Mouse (Mus musculus): ENCODE measurements around the gene Dtd2. TPM values are rescaled to one million over a fixed set of nuclear protein-coding genes. Genes with fewer than 3 reads are reported as not detected.
A peak's percentile ranks its signal among the peaks of the same experiment; 100 is the strongest.

Gene Dtd2
- polyA plus RNA-seq, 1 experiment from 2014 or later = 34.5 TPM

DNA sequence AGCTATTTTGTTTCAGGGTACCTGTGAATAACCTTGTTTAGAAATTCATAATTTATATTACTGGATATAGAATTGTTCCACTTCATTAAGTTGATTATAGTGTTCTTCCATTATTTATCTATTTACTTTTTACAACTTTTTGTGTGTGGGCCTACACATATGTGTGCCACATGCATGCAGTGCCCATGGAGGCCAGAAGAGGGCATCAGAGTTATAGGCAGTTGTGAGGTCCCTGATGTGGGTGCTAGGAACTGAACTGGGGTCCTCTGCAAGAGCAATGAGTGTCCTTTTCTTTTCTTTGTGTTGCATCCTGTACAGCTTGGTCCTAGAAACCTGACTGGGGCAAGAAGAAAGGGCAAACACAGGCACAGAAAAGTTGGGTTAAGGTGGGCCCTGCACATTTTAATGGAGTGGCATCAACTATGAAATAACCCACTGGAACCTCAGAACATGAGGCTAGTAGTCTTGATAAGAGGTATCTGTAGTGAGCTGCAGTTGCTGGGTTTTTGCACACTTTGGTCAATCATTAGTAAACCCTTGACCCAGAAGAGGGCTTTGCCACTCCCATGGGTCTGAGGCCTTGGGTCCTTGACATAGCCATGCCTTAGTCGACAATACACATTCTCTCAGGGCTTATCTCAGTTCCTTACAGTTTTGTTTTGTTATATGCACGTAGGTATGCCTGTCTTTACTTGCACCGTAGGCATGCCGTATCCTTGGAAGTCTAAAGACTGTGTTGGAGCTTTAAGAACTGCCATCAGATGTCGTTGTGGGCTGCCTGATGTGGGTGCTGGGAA lies 33.8 kb downstream of the Dtd2 start:
- Histone ChIP-seq H3K9ac (ENCODE audit: low read depth, low read length) (no peak overlapping the region), H3K4me2 (ENCODE audit: low read length) (no peak overlapping the region), H3K27me3 (ENCODE audit: insufficient read depth, low read length) (no peaks in the 10 kb centered on the region), H3K9me3 (replicated peaks; ENCODE audit: low read length) (no peaks in the 10 kb centered on the region), H3K27ac (no peak overlapping the region), H3K4me3 (replicated peaks; ENCODE audit: low read depth, low read length) (no peak overlapping the region), H3K36me3 (ENCODE audit: insufficient read depth, low read length) (no peaks in the 10 kb centered on the region), H3K4me1 (replicated peaks; ENCODE audit: insufficient read depth, low read length) (no peaks in the 10 kb centered on the region; the same call in 1 of the 2 replicates)
- 90% methylated on average over 5 of the region's 5 CpGs for WGBS
- DNase-seq (ENCODE audit: low spot score) = no peak
- no peak for ATAC-seq (replicated peaks; ENCODE audit: low FRiP score, low read depth)
- peak; percentile 48 for TF ChIP-seq CTCF (IDR thresholded peaks at IDR 0.05; ENCODE audit: low read depth)

DNA sequence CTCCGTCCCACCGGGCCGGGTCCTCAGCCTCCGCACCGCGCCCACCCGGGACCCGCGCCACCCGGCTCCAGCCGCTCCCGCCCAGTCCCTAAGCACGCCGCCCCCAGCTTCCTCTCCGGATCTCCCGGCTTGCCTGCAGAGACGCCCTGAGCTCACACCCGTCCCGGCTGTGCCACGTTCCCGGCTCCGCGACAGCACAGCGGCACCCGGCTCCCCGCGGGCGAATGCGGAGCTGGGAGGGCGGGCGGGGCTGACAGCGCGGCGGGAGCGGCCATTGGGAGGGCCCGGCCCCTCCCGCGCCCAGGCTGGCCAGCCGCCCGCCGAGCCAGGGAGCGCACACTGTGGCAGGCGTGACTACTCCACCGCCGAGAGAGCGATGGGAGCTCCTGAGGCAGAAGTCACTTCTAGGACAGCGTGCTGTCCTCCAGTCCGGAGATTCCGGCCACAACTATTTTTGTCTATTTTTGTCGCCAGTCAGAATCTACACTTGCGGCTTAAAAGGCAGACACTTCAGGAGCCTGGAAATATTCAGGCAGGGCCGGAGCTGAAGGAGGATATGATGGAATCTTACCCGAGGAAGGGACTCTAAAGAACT lies 35.1 kb downstream of the Dtd2 start, which contains the start of gene Heatr5a:
Gene Heatr5a, minus strand, starts transcription at position 252 of the 595 bp plus-strand sequence.
- peak; percentile 98 for ATAC-seq (replicated peaks; ENCODE audit: low FRiP score, low read depth)
- Histone ChIP-seq H3K27me3 (ENCODE audit: insufficient read depth, low read length) (no peaks in the 10 kb centered on the region), H3K4me2 (ENCODE audit: low read length) (peak within 1 kb of the TSS; percentile 71), H3K9ac (ENCODE audit: low read depth, low read length) (peak within 1 kb of the TSS; percentile 93), H3K36me3 (ENCODE audit: insufficient read depth, low read length) (no peaks in the 10 kb centered on the region), H3K4me1 (replicated peaks; ENCODE audit: insufficient read depth, low read length) (no peaks in the 10 kb centered on the region; the same call in 1 of the 2 replicates), H3K27ac (peak within 1 kb of the TSS; percentile 90), H3K4me3 (replicated peaks; ENCODE audit: low read depth, low read length) (peak within 1 kb of the TSS; percentile 96), H3K9me3 (replicated peaks; ENCODE audit: low read length) (no peaks in the 10 kb centered on the region)
- WGBS = under 1% methylated on average over 50 of the region's 53 CpGs
- peak; percentile 95 for DNase-seq (ENCODE audit: low spot score)
- no peak for TF ChIP-seq CTCF (IDR thresholded peaks at IDR 0.05; ENCODE audit: low read depth)

DNA sequence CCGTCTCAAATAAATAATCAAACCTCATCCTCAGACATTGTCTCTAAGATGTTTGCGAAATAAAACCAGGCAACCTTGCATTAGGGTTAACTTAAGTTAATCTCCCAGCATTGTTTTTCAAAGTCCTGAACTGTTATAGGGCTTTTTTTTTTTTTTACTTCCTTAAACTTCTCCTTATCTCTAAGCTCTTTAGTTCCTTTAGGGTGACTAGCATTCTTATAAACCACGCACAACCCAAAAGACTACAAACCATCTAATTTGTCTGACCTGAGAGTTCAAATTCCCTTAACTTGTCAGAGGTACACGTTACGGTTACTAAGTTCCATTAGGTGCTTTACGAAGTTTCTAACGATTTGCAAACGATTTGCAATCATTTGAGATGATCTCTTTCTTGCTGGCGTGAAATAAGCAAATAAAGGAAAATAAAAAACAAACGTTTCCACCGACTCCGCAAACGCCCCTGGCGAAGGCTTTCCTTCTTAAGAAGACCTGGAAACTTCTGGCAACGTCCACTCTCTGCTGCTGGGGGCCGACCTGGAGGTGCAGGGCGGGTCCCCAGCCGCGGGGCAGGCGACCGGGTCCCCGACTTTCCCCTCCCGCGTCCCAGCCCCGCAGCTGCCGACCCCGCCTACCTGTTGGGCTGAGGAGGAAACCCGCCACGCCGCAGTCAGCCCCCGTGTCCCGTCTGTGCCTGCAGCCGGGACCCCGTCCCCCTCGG lies 35.8 kb downstream of the Dtd2 start:
- no peak for TF ChIP-seq CTCF (IDR thresholded peaks at IDR 0.05; ENCODE audit: low read depth)
- no peaks in the 10 kb centered on the region; the same call in 1 of the 2 replicates for H3K4me1 ChIP-seq (replicated peaks; ENCODE audit: insufficient read depth, low read length)
- H3K27me3 ChIP-seq (ENCODE audit: insufficient read depth, low read length) = no peaks in the 10 kb centered on the region
- peak overlapping the region; percentile 96 for H3K4me3 ChIP-seq (replicated peaks; ENCODE audit: low read depth, low read length)
- no peak; the same call in 1 of the 2 replicates for ATAC-seq (replicated peaks; ENCODE audit: low FRiP score, low read depth)
- H3K4me2 ChIP-seq (ENCODE audit: low read length) = peak overlapping the region; percentile 71
- 1% methylated on average over 35 of the region's 35 CpGs for WGBS
- H3K27ac ChIP-seq = peak overlapping the region; percentile 90
- no peaks in the 10 kb centered on the region for H3K9me3 ChIP-seq (replicated peaks; ENCODE audit: low read length)
- peak overlapping the region; percentile 93 for H3K9ac ChIP-seq (ENCODE audit: low read depth, low read length)
- peak; percentile 39 for DNase-seq (ENCODE audit: low spot score)
- H3K36me3 ChIP-seq (ENCODE audit: insufficient read depth, low read length) = no peaks in the 10 kb centered on the region

DNA sequence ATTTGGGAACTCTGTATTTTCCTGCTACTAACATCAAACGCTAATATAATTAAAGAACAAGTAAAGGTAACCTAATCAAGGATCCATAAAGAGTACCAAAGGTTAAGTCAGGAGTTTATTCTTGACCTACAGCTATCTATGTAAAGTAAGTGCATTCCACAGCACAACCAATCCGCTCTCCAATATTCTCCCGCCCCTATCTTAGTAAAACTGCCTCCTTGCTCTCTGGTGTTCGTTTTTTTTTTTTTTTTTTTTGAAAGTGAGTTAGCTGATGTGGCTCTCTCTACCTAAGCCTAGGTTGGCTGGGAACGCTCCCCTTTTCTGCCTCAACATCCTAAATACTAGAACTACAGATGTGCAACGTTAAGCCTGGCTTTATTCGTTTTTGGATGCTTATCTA lies 36.4 kb downstream of the Dtd2 start:
- peak overlapping the region; percentile 37; the same call in 1 of the 2 replicates for H3K9ac ChIP-seq (ENCODE audit: low read depth, low read length)
- no peak for TF ChIP-seq CTCF (IDR thresholded peaks at IDR 0.05; ENCODE audit: low read depth)
- H3K4me1 ChIP-seq (replicated peaks; ENCODE audit: insufficient read depth, low read length) = no peaks in the 10 kb centered on the region; the same call in 1 of the 2 replicates
- no peaks in the 10 kb centered on the region for H3K27me3 ChIP-seq (ENCODE audit: insufficient read depth, low read length)
- peak overlapping the region; percentile 96; the same call in 1 of the 2 replicates for H3K4me3 ChIP-seq (replicated peaks; ENCODE audit: low read depth, low read length)
- H3K36me3 ChIP-seq (ENCODE audit: insufficient read depth, low read length) = no peaks in the 10 kb centered on the region
- peak overlapping the region; percentile 71 for H3K4me2 ChIP-seq (ENCODE audit: low read length)
- ATAC-seq (replicated peaks; ENCODE audit: low FRiP score, low read depth) (no peak), DNase-seq (ENCODE audit: low spot score) (no peak)
- H3K9me3 ChIP-seq (replicated peaks; ENCODE audit: low read length) = no peaks in the 10 kb centered on the region
- H3K27ac ChIP-seq = no peak overlapping the region
- 14% methylated on average over 7 of the region's 7 CpGs for WGBS

DNA sequence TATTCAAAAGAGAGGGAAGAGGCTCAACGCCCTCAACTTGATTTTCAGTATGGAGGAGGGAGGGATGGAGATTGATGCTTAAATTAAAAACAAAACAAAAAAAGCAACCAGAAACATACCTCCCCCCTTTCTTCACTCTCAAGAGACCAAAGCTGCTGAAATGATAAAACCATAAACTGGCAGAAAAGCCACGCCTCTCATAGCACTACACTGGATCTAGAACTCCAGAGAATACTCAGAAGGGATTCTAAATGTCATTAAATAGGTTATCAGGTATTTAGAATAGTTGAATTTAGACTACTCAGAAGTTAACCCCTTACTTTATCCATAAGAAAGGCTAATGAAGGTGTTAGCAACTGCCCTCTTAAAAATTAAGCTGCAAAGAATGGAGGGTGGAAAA lies 37.2 kb downstream of the Dtd2 start:
- no peak overlapping the region for H3K4me2 ChIP-seq (ENCODE audit: low read length)
- no peak for TF ChIP-seq CTCF (IDR thresholded peaks at IDR 0.05; ENCODE audit: low read depth)
- DNase-seq (ENCODE audit: low spot score) (no peak), ATAC-seq (replicated peaks; ENCODE audit: low FRiP score, low read depth) (no peak)
- H3K36me3 ChIP-seq (ENCODE audit: insufficient read depth, low read length) = no peaks in the 10 kb centered on the region
- no peaks in the 10 kb centered on the region for H3K27me3 ChIP-seq (ENCODE audit: insufficient read depth, low read length)
- H3K9ac ChIP-seq (ENCODE audit: low read depth, low read length) = no peak overlapping the region
- 74% methylated on average over 2 of the region's 2 CpGs for WGBS
- no peak overlapping the region for H3K27ac ChIP-seq
- H3K9me3 ChIP-seq (replicated peaks; ENCODE audit: low read length) = no peaks in the 10 kb centered on the region
- H3K4me3 ChIP-seq (replicated peaks; ENCODE audit: low read depth, low read length) = no peak overlapping the region
- H3K4me1 ChIP-seq (replicated peaks; ENCODE audit: insufficient read depth, low read length) = no peaks in the 10 kb centered on the region; the same call in 1 of the 2 replicates

Measured in kidney, postnatal 0 days (tissue).